Mouse (Mus musculus) kidney, embryonic 15.5 days (tissue): ENCODE measurements around the gene Dok4. TPM values are rescaled to one million over a fixed set of nuclear protein-coding genes. Genes with fewer than 3 reads are reported as not detected.

ENCODE experiments used
- ATAC-seq: fragments of 200-750 bp; cut with Nextera tagmentation; replicated peaks from 2 replicates; pipeline ENCODE4 v1.8.0; 2017; ENCODE audit warnings: moderate TSS enrichment; ENCODE audit not compliant: low FRiP score
- H3K27ac ChIP-seq: fragments of 300-500 bp; sonication (generic); 2 replicates; pipeline ENCODE4 v1.5.1; 2015; ENCODE audit warnings: mild to moderate bottlenecking, inconsistent platforms
- H3K27me3 ChIP-seq: fragments of 300-500 bp; sonication (generic); 2 replicates; pipeline ENCODE4 v1.6.1; 2015; ENCODE audit warnings: inconsistent platforms
- H3K36me3 ChIP-seq: fragments of 300-500 bp; sonication (generic); 2 replicates; pipeline ENCODE4 v1.6.1; 2015; ENCODE audit warnings: inconsistent platforms
- H3K4me1 ChIP-seq: fragments of 300-500 bp; sonication (generic); 2 replicates; pipeline ENCODE4 v1.6.1; 2015; ENCODE audit warnings: inconsistent platforms
- H3K4me2 ChIP-seq: fragments of 300-500 bp; sonication (generic); 2 replicates; pipeline ENCODE4 v1.6.1; 2015; ENCODE audit warnings: moderate library complexity, mild to moderate bottlenecking, inconsistent platforms
- H3K4me3 ChIP-seq: fragments of 300-500 bp; sonication (generic); replicated peaks from 2 replicates; pipeline ENCODE4 v1.5.1; 2015; ENCODE audit warnings: mild to moderate bottlenecking, inconsistent platforms
- H3K9ac ChIP-seq: fragments of 300-500 bp; sonication (generic); 2 replicates; pipeline ENCODE4 v1.6.1; 2015; ENCODE audit warnings: mild to moderate bottlenecking, inconsistent platforms
- H3K9me3 ChIP-seq: fragments of 300-500 bp; sonication (generic); replicated peaks from 2 replicates; pipeline ENCODE4 v1.6.1; 2016; ENCODE audit warnings: inconsistent platforms
- WGBS: fragments of 180-500 bp; shearing (Covaris S2); methylation state at CpG from one replicate; pipeline ENCODE4 v1.1.7; 2015; ENCODE audit warnings: mixed read lengths; 5-methylcytosine and 5-hydroxymethylcytosine counted together
- polyA plus RNA-seq: library from polyadenylated mRNA; unstranded; fragments of >200 nt; fragmentation: Nextera tagmentation; extraction: Ambion mirVana; gene quantifications from 2 replicates; pipeline ENCODE4 v1.2.1, GENCODE M21; 2015

Dok4 gene
- polyA plus RNA-seq, 1 experiment from 2014 or later, result 32.8 TPM

- Histone ChIP-seq H3K4me3 (peak overlapping the region; percentile 44), H3K4me2 (peak overlapping the region; percentile 72), H3K27me3 (peaks cover 27% of the 10 kb centered on the region), H3K27ac (no peak overlapping the region), H3K4me1 (peaks cover 63% of the 10 kb centered on the region), H3K36me3 (peaks cover 41% of the 10 kb centered on the region), H3K9me3 (no peaks in the 10 kb centered on the region), H3K9ac (peak overlapping the region; percentile 9; the same call in 1 of the 2 replicates)
- ATAC-seq, result peak; percentile 34
- WGBS, result 12% methylated on average over 77 of the region's 77 CpGs
These were observed 37.0 kb upstream of the Dok4 start for GRCm38 (mm10) chr8:94913061-94913660.

GRCm38 (mm10) chr8:94908847-94909246 lies 32.7 kb upstream of the Dok4 start:
- ATAC-seq, result no peak

GRCm38 (mm10) chr8:94907591-94908300 lies 31.6 kb upstream of the Dok4 start:
- no peak for ATAC-seq

More at GRCm38 (mm10) chr8:94908847-94909246, 32.7 kb upstream of the Dok4 start:
- H3K4me2 ChIP-seq, result no peak overlapping the region
- H3K27ac ChIP-seq, result no peak overlapping the region
- H3K9me3 ChIP-seq, result no peaks in the 10 kb centered on the region
- peaks cover 62% of the 10 kb centered on the region for H3K4me1 ChIP-seq
- 3% methylated on average over 4 of the region's 4 CpGs for WGBS
- no peak overlapping the region for H3K9ac ChIP-seq
- H3K4me3 ChIP-seq, result no peak overlapping the region
- H3K27me3 ChIP-seq, result peaks cover 22% of the 10 kb centered on the region
- peaks cover 76% of the 10 kb centered on the region for H3K36me3 ChIP-seq

GRCm38 (mm10) chr8:94904450-94905175 lies 28.5 kb upstream of the Dok4 start:
- H3K4me2 ChIP-seq, result no peak overlapping the region
- H3K36me3 ChIP-seq, result peaks cover 58% of the 10 kb centered on the region

More at GRCm38 (mm10) chr8:94907591-94908300, 31.6 kb upstream of the Dok4 start:
- H3K4me1 ChIP-seq, result peaks cover 61% of the 10 kb centered on the region
- peaks cover 78% of the 10 kb centered on the region for H3K36me3 ChIP-seq
- 69% methylated on average over 18 of the region's 18 CpGs for WGBS
- no peak overlapping the region for H3K9ac ChIP-seq
- no peak overlapping the region for H3K4me2 ChIP-seq
- peaks cover 11% of the 10 kb centered on the region; the same call in 1 of the 2 replicates for H3K27me3 ChIP-seq
- no peaks in the 10 kb centered on the region for H3K9me3 ChIP-seq
- no peak overlapping the region for H3K4me3 ChIP-seq
- H3K27ac ChIP-seq, result peak overlapping the region; percentile 34; the same call in 1 of the 2 replicates

GRCm38 (mm10) chr8:94903709-94904108 lies 27.6 kb upstream of the Dok4 start:
- 12% methylated on average over 12 of the region's 12 CpGs for WGBS
- 0 out of 2 replicates have a peak overlapping the region, but pooled peaks have one; percentile 6 for H3K4me2 ChIP-seq
- peak; percentile 46 for ATAC-seq
- H3K4me3 ChIP-seq, result no peak overlapping the region
- no peaks in the 10 kb centered on the region for H3K27me3 ChIP-seq
- peaks cover 51% of the 10 kb centered on the region for H3K36me3 ChIP-seq
- no peaks in the 10 kb centered on the region for H3K9me3 ChIP-seq
- H3K4me1 ChIP-seq, result peaks cover 80% of the 10 kb centered on the region
- H3K27ac ChIP-seq, result peak overlapping the region; percentile 85
- no peak overlapping the region for H3K9ac ChIP-seq

More at GRCm38 (mm10) chr8:94904450-94905175, 28.5 kb upstream of the Dok4 start:
- Histone ChIP-seq H3K9ac (no peak overlapping the region), H3K27ac (peak overlapping the region; percentile 85), H3K27me3 (no peaks in the 10 kb centered on the region), H3K4me3 (no peak overlapping the region), H3K4me1 (peaks cover 71% of the 10 kb centered on the region), H3K9me3 (no peaks in the 10 kb centered on the region)
- WGBS, result 67% methylated on average over 12 of the region's 12 CpGs
- peak; percentile 20; the same call in 1 of the 2 replicates for ATAC-seq

GRCm38 (mm10) chr8:94901031-94901430 lies 24.9 kb upstream of the Dok4 start:
- ATAC-seq, result no peak
- peak overlapping the region; percentile 74 for H3K27ac ChIP-seq
- H3K4me1 ChIP-seq, result peaks cover 65% of the 10 kb centered on the region
- no peak overlapping the region for H3K4me3 ChIP-seq
- H3K9ac ChIP-seq, result no peak overlapping the region
- H3K27me3 ChIP-seq, result no peaks in the 10 kb centered on the region
- H3K36me3 ChIP-seq, result peaks cover 31% of the 10 kb centered on the region
- peak overlapping the region; percentile 28 for H3K4me2 ChIP-seq
- H3K9me3 ChIP-seq, result no peaks in the 10 kb centered on the region
- WGBS, result 16% methylated on average over 5 of the region's 5 CpGs

GRCm38 (mm10) chr8:94900617-94901016 lies 24.5 kb upstream of the Dok4 start:
- H3K4me3 ChIP-seq, result no peak overlapping the region
- peak overlapping the region; percentile 28 for H3K4me2 ChIP-seq
- no peaks in the 10 kb centered on the region for H3K9me3 ChIP-seq
- no peak for ATAC-seq
- peaks cover 27% of the 10 kb centered on the region for H3K36me3 ChIP-seq
- peak overlapping the region; percentile 74 for H3K27ac ChIP-seq
- WGBS, result 20% methylated on average over 6 of the region's 6 CpGs
- H3K9ac ChIP-seq, result no peak overlapping the region
- no peaks in the 10 kb centered on the region for H3K27me3 ChIP-seq
- peaks cover 61% of the 10 kb centered on the region for H3K4me1 ChIP-seq

GRCm38 (mm10) chr8:94899262-94899661 lies 23.1 kb upstream of the Dok4 start:
- H3K36me3 ChIP-seq, result peaks cover 16% of the 10 kb centered on the region
- H3K9ac ChIP-seq, result peak overlapping the region; percentile 11; the same call in 1 of the 2 replicates
- no peak overlapping the region for H3K27ac ChIP-seq
- H3K4me3 ChIP-seq, result peak overlapping the region; percentile 27
- ATAC-seq, result peak; percentile 65
- peaks cover 52% of the 10 kb centered on the region for H3K4me1 ChIP-seq
- H3K27me3 ChIP-seq, result no peaks in the 10 kb centered on the region
- peak overlapping the region; percentile 55 for H3K4me2 ChIP-seq
- H3K9me3 ChIP-seq, result no peaks in the 10 kb centered on the region
- 9% methylated on average over 11 of the region's 11 CpGs for WGBS

GRCm38 (mm10) chr8:94892917-94893316 lies 16.8 kb upstream of the Dok4 start:
- Histone ChIP-seq H3K4me2 (no peak overlapping the region), H3K4me3 (no peak overlapping the region), H3K27me3 (0 out of 2 replicates have a peak, but pooled peaks cover 9% of the 10 kb centered on the region), H3K36me3 (no peaks in the 10 kb centered on the region), H3K9ac (no peak overlapping the region), H3K27ac (peak overlapping the region; percentile 11; the same call in 1 of the 2 replicates), H3K9me3 (no peaks in the 10 kb centered on the region), H3K4me1 (0 out of 2 replicates have a peak, but pooled peaks cover 4% of the 10 kb centered on the region)
- 28% methylated on average over 2 of the region's 2 CpGs for WGBS
- 0 out of 2 replicates have a peak, but pooled peaks have one; percentile 20 for ATAC-seq

- Histone ChIP-seq H3K9ac (no peak overlapping the region), H3K27me3 (0 out of 2 replicates have a peak, but pooled peaks cover 9% of the 10 kb centered on the region), H3K4me1 (no peaks in the 10 kb centered on the region), H3K9me3 (no peaks in the 10 kb centered on the region), H3K4me3 (no peak overlapping the region), H3K4me2 (peak overlapping the region; percentile 24), H3K36me3 (no peaks in the 10 kb centered on the region), H3K27ac (no peak overlapping the region)
- no peak for ATAC-seq
- 31% methylated on average over 14 of the region's 14 CpGs for WGBS
These were observed 12.4 kb upstream of the Dok4 start for GRCm38 (mm10) chr8:94888383-94889036.

GRCm38 (mm10) chr8:94880742-94881141 lies 4.6 kb upstream of the Dok4 start:
- Histone ChIP-seq H3K4me1 (peaks cover 12% of the 10 kb centered on the region), H3K27me3 (no peaks in the 10 kb centered on the region), H3K27ac (no peak overlapping the region), H3K9me3 (no peaks in the 10 kb centered on the region), H3K36me3 (no peaks in the 10 kb centered on the region), H3K4me3 (no peak overlapping the region), H3K4me2 (no peak overlapping the region), H3K9ac (no peak overlapping the region)
- ATAC-seq, result no peak
- WGBS, result 70% methylated on average over 4 of the region's 4 CpGs
